Comparison of ENCODE assay signal across 8 mouse cellular contexts in genomic region chr16:94601540-94601953, GRCm38 (mm10). TPM values are rescaled to one million over a fixed set of nuclear protein-coding genes. Genes with fewer than 3 reads are reported as not detected.
DNase-seq lines count a peak whose midpoint lies in the region; ATAC-seq and TF ChIP-seq lines count a peak whose summit lies in the region.

No protein-coding gene starts in this region.

- peak; percentile 39 for DNase-seq in gastrocnemius, postnatal 25 days
- no peak for DNase-seq in gastrocnemius, adult 8-10 months (ENCODE audit: low spot score in 2 of 2)
- peak; percentile 44 for DNase-seq in brain, embryonic 14.5 days (ENCODE audit: low read depth)
- peak; percentile 30 for DNase-seq in liver
- peak; percentile 31 for DNase-seq in neural tube, embryonic 11.5 days (ENCODE audit: low spot score)
- peak; percentile 74 for DNase-seq in thymus, postnatal 14 days

- H3K27ac ChIP-seq in heart, embryonic 13.5 days (replicated peaks), result peak overlapping the region; percentile 77
- H3K27ac ChIP-seq in kidney, embryonic 14.5 days (ENCODE audit: low read depth, low read length), result peak overlapping the region; percentile 43; the same call in 1 of the 2 replicates
- no peak overlapping the region for H3K27ac ChIP-seq in neural tube, embryonic 11.5 days (ENCODE audit: low read depth, low read length)

- peaks cover 96% of the 10 kb centered on the region for H3K4me1 ChIP-seq in heart, embryonic 13.5 days
- peaks cover 47% of the 10 kb centered on the region for H3K4me1 ChIP-seq in kidney, embryonic 14.5 days (ENCODE audit: control insufficient read depth, insufficient read depth, low read length)
- peaks cover 34% of the 10 kb centered on the region for H3K4me1 ChIP-seq in neural tube, embryonic 11.5 days (ENCODE audit: control insufficient read depth, insufficient read depth, low read length)

- H3K9ac ChIP-seq in heart, embryonic 13.5 days, result peak overlapping the region; percentile 12; the same call in 1 of the 2 replicates
- no peak overlapping the region for H3K9ac ChIP-seq in kidney, embryonic 14.5 days (ENCODE audit: low read depth, low read length)
- no peak overlapping the region for H3K9ac ChIP-seq in neural tube, embryonic 11.5 days (ENCODE audit: low read length)

- no peak for TF ChIP-seq CTCF in brain, embryonic 14.5 days (IDR thresholded peaks at IDR 0.05; ENCODE audit: borderline replicate concordance, extremely low read depth, insufficient read depth, insufficient read length)

- WGBS in heart, embryonic 13.5 days, result 7% methylated on average over 6 of the region's 6 CpGs
- 10% methylated on average over 6 of the region's 6 CpGs for WGBS in kidney, embryonic 14.5 days
- 36% methylated on average over 6 of the region's 6 CpGs for WGBS in neural tube, embryonic 11.5 days

- H3K4me3 ChIP-seq in heart, embryonic 13.5 days, result no peak overlapping the region
- H3K4me3 ChIP-seq in kidney, embryonic 14.5 days (ENCODE audit: low read length), result no peak overlapping the region
- no peak overlapping the region for H3K4me3 ChIP-seq in neural tube, embryonic 11.5 days (ENCODE audit: low read depth, low read length)

- H3K36me3 ChIP-seq in heart, embryonic 13.5 days, result no peaks in the 10 kb centered on the region
- no peaks in the 10 kb centered on the region for H3K36me3 ChIP-seq in kidney, embryonic 14.5 days (ENCODE audit: control insufficient read depth, insufficient read depth, low read length)
- no peaks in the 10 kb centered on the region for H3K36me3 ChIP-seq in neural tube, embryonic 11.5 days (ENCODE audit: control insufficient read depth, insufficient read depth, low read length)

- H3K27me3 ChIP-seq in heart, embryonic 13.5 days (replicated peaks), result no peaks in the 10 kb centered on the region
- no peaks in the 10 kb centered on the region for H3K27me3 ChIP-seq in kidney, embryonic 14.5 days (ENCODE audit: control insufficient read depth, insufficient read depth, low read length)
- no peaks in the 10 kb centered on the region for H3K27me3 ChIP-seq in neural tube, embryonic 11.5 days (ENCODE audit: control insufficient read depth, insufficient read depth, low read length)

- H3K9me3 ChIP-seq in heart, embryonic 13.5 days, result no peaks in the 10 kb centered on the region
- no peaks in the 10 kb centered on the region for H3K9me3 ChIP-seq in kidney, embryonic 14.5 days (ENCODE audit: control insufficient read depth, low read length)
- no peaks in the 10 kb centered on the region for H3K9me3 ChIP-seq in neural tube, embryonic 11.5 days (ENCODE audit: control insufficient read depth, low read length)

- peak; percentile 45; the same call in 1 of the 2 replicates for ATAC-seq in heart, embryonic 13.5 days (ENCODE audit: extremely low read depth, insufficient number of reproducible peaks, low FRiP score, low TSS enrichment)
- ATAC-seq in kidney, embryonic 14.5 days (ENCODE audit: low FRiP score, low TSS enrichment), result peak; percentile 77
- ATAC-seq in neural tube, embryonic 11.5 days (ENCODE audit: insufficient read depth, low FRiP score, low TSS enrichment), result no peak

- H3K4me2 ChIP-seq in heart, embryonic 13.5 days, result peak overlapping the region; percentile 36
- no peak overlapping the region for H3K4me2 ChIP-seq in kidney, embryonic 14.5 days (replicated peaks; ENCODE audit: low read depth, low read length)
- no peak overlapping the region for H3K4me2 ChIP-seq in neural tube, embryonic 11.5 days (ENCODE audit: low read depth)

- TF ChIP-seq POLR2A in brain, embryonic 14.5 days (IDR thresholded peaks at IDR 0.05; ENCODE audit: borderline replicate concordance, extremely low read depth, insufficient read depth, insufficient read length, poor library complexity, severe bottlenecking), result no peak

RNA-seq across cellular contexts. Expression of gene Dyrk1a, which starts 31.7 kb away (rescaled TPM):
- total RNA-seq in gastrocnemius, postnatal 25 days (2021), result 10 to 100 TPM; 71.9 to 72.3 TPM
- total RNA-seq in gastrocnemius, adult 8-10 months (2022), result 100 to 1,000 TPM in 3 of 4 experiments, 10 to 100 TPM in 1; 95.4 to 131 (median 109) TPM
- polyA plus RNA-seq in brain, embryonic 14.5 days (2012; rRNA removed), result 51.7 and 57.3 TPM in 2 replicates
- polyA plus RNA-seq in heart, embryonic 13.5 days (2015; fragmentation: Nextera tagmentation; extraction: Ambion mirVana), result 6.7 and 7.2 TPM in 2 replicates
- 13.3 and 18.2 TPM in 2 replicates for polyA plus RNA-seq in kidney, embryonic 14.5 days (2014; fragmentation: Nextera tagmentation; extraction: Ambion mirVana)
- 11.8 and 12.1 TPM in 2 replicates for polyA plus RNA-seq in neural tube, embryonic 11.5 days (2014; fragmentation: Nextera tagmentation; extraction: Ambion mirVana)

Comparison
In these comparisons a context has a peak if more than half of its experiments do, and no peak if none do; other contexts are left out.
1. DNase-seq: peak in gastrocnemius, postnatal 25 days (single experiment), brain, embryonic 14.5 days (single experiment), liver (single experiment), neural tube, embryonic 11.5 days (single experiment) and thymus, postnatal 14 days (single experiment); none in gastrocnemius, adult 8-10 months (0 of 2).